Mouse (Mus musculus) retina, embryonic 14.5 days (tissue): ENCODE data around the gene Acp6.
"Not testable (repeated sequence)": the region's sequence is repeated elsewhere in the genome, so short reads cannot be mapped to it uniquely, and the experiment has no call there.

Experiments
- DNase-seq: peaks from one replicate; pipeline ENCODE4 v3.0.0-alpha.2; 2015; ENCODE audit warnings: low spot score

Gene Acp6

GRCm38 (mm10) chr3:97158611-97159508 lies at the start of gene Acp6:
Gene Acp6 (plus strand): TSS chr3:97158777.
- peak; percentile 94 for DNase-seq

DNA sequence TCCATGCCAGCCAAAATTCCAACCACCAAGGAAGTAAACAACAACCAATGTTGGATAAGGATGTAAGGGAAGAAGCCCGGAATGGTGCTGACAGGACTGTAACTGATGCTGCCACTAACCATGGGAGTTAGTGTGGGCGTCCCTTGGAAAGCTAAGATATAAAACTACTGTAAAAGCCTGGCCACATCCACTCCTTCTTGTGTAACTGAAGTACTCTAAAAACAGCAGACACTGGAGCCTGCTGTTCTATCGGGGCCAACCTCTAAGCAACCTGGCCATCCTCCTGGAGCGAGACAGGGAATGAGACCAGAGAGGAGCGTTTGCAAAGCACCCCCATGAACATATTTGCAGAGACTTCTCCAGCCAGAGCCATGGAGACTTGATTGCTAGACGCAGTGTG lies 41.1 kb upstream of the Acp6 start:
- no peak for DNase-seq

- no peak for DNase-seq
Observed at GRCm38 (mm10) chr3:97118313-97118712, 40.3 kb upstream of the Acp6 start.

DNA sequence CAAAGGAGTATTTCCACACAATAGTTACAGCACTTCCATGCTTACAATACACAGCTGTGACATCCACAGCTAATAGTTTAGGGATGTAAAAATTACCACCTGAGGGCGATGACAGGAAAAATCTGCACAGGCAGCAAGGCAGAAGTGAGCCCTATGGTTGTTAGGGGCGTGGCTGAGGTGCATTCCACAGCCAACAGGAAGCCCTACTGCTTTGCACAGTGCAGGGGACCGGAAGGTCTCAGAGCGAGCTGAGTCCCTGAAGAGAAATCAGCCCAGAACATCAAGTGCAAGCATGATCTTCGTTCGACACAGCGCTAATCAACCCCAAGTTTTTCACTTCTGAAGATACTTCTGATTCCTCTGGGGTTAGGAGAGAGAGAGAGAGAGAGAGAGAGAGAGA lies 34.4 kb upstream of the Acp6 start:
- peak; percentile 7 for DNase-seq

GRCm38 (mm10) chr3:97129410-97129809 lies 29.2 kb upstream of the Acp6 start:
- no peak for DNase-seq

DNA sequence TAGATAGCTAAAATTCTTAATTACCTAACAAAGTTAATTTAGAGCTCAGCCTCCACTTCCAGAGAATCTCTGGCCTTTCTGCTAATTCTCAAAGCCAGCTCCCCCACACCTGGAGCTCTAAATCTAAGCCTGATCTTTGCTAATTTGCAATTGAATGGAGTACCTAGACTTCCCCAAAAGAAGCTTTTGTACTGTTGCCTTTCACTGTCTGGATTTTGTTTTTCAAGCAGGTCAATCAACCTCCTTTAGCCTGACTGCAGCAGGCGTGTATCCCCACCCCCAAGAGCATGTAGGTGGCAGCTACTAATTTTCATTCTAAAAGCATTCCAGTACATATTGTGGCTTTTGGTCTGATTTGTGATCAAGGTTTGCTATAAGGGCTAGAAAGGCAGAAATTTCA lies 20.9 kb upstream of the Acp6 start:
- not testable (repeated sequence) for DNase-seq

GRCm38 (mm10) chr3:97151092-97151491 lies 7.5 kb upstream of the Acp6 start:
- no peak for DNase-seq

- no peak for DNase-seq
Observed at GRCm38 (mm10) chr3:97156431-97156830, 2.1 kb upstream of the Acp6 start.

- no peak for DNase-seq
Observed at GRCm38 (mm10) chr3:97157308-97157707, 1.3 kb upstream of the Acp6 start.

DNA sequence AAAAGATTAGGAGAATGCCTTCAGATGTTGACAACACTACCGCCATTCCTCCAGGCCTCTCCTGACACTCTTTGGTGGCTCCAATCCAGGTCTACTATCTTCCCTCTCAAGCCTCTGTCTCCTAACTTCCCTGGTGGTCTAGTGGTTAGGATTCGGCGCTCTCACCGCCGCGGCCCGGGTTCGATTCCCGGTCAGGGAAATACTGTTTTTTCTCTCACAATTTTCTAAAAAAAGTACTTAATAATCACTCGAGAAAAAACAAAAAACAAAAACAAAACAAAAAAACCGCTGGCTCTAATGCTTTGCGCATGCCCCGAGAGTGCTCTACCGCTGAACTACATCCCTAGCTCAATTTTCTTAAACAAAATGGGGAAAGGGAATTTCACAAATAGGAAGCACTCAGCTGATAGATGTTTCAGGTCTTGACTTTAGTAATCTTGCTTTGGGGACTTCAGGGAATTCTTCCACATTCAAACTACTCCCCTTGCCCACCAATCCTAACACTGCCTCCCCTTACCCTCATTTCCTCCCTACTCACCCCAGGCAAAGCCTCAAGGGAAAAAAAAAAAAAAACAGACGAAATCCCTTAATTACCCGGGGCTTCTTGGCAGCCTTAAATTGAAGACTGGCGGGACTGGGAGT lies 498 bp upstream of the Acp6 start:
- DNase-seq: peak; percentile 93

- no peak for DNase-seq
Observed at GRCm38 (mm10) chr3:97159509-97159850, 903 bp downstream of the Acp6 start.

- DNase-seq: no peak
Observed at GRCm38 (mm10) chr3:97159986-97160385, 1.4 kb downstream of the Acp6 start.

DNA sequence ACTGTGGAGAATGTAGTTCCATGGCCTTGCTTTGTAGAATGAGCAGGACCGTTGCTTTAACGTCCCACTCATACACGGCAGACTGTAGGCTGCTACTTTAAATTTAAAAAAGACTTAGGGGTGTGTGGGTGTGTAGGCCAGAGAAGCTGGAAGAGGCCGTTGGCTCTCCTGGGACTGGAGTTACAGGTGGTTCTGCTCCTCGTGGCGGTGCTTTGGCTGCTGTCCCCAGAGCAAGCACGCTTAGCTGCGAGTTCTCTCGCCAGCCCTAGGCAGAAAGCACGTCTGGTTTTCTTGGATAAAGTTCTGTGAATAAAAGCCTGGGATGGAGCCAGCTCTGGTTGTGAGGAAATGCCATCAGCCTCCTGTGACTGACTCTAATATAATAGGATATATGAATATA lies 2.3 kb downstream of the Acp6 start:
- no peak for DNase-seq

GRCm38 (mm10) chr3:97161773-97162172 lies 3.2 kb downstream of the Acp6 start:
- DNase-seq: no peak

DNA sequence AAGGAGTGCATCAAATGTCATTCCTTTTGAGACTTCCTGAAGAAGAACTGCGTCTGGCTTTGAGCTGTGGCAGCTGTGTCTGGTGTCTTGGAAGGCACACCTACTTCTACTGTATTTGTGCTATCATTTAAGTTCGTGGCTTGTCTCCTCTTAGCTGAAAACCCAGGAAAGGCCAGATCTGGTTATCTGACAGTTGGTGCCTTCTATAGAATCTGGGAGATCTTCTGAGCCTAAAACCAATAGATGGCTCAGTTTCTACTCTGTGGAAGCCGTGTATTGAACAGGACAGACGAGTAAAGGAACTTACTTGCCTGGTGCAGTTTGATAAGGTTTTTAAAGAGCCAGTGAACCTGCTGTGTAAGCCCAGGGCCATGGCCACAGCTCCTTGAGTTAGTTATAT lies 5.9 kb downstream of the Acp6 start:
- no peak for DNase-seq

- DNase-seq: no peak
Observed at GRCm38 (mm10) chr3:97167126-97167525, 8.5 kb downstream of the Acp6 start.

GRCm38 (mm10) chr3:97171531-97171930 lies 13.0 kb downstream of the Acp6 start:
- no peak for DNase-seq

DNA sequence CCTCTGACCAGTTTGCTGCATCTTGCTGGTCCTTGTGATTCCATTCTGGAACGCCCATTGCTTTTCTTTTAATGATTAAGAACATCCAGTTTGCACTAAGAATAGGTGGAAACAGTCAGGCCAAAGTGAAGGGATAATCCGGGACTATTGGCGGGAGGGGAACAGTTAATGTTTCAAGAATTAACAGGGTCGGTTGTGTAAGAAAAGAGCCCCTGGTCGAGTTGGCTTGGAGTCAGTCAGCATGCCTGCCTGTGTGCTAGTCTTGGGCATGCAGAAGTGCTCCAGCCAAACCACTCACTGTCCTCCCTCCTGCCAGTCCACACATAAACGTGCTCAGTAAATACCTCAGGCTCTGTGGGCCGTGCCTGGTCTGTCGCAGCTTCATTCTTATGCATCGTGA lies 13.7 kb downstream of the Acp6 start:
- no peak for DNase-seq

GRCm38 (mm10) chr3:97172632-97173031 lies 14.1 kb downstream of the Acp6 start:
- DNase-seq: no peak

DNA sequence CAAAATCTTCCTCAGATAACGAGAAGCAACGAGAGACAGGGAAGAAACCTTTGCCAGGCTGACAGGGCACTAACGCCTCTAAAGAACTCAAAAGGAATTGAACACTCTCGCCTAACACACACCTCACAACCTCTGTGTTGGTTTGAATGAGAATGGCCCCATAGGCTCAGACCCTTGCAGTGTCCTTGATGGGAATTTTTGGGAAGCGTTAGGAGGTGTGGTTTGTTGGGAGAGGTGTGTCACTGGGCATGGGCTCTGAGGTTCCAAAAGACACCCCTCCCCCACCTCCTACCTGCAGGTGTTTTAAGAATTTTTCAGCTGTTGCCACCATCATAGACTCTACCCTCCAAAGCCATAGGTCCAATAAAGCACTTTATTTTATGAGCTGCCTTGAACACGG lies 20.3 kb downstream of the Acp6 start:
- no peak for DNase-seq

- no peak for DNase-seq
Observed at GRCm38 (mm10) chr3:97180527-97180926, 21.9 kb downstream of the Acp6 start.

DNA sequence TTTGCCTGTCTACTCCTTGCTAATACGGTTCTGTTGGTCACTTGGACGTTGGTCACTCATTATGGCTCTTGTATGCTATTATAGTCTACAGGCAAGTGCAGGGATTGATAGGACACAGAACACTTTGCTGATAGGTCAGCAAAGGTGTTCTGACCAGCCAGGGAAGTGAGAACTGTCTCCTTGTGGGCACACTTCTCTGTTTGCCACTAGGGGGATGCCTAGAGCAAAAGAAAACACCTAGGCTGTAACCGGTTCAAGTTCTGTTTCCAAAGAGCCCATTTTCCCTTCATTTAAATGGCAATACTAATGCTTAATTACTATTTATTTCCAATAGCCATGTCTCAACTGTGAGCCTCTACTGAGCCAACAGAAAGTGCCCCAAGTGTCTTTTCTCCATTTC lies 25.2 kb downstream of the Acp6 start:
- DNase-seq: no peak

DNA sequence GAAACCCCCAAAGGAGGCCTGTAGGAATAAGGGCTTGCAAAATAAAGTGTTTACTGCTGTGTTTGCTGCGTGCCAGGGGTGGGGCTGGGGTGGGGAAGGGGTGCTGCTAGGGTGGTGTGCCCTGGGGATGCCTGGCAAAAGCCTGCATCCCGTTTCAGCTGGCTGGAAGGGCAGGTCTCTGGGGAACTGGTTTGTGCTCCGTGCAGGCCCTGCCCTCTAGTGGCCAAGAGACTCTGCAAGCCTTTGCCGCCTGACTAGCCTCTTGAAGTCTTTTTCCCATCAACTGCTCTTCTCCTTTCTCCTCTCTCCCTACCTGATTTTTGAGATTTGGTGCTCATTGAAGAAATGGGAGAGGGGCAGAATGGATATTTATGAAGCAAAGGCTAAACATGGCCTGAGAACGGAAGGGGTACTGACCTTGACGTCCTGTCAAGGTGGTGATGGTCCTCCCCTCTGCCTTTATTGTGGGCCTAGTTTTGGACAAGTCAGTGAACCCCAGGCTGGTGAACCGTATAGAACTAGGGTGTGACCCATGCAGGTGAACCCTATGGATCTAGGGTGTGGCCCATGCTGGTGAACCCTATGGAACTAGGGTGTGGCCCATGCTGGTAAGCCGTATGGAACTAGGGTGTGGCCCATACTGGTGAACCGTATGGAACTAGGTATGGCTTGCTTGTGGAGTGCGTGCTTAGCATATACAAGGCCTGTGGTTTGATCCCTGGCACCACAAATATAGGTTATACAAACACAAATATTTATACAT lies 26.7 kb downstream of the Acp6 start:
- DNase-seq: peak; percentile 87
